Mouse (Mus musculus) embryonic facial prominence, embryonic 10.5 days (tissue): ENCODE measurements around the gene Nin. TPM values are rescaled to one million over a fixed set of nuclear protein-coding genes. Genes with fewer than 3 reads are reported as not detected.

Experiments used
- DNase-seq: peaks from one replicate; pipeline ENCODE4 v3.0.0-alpha.2; 2017; ENCODE audit warnings: low spot score
- H3K27ac ChIP-seq: fragments of 300-500 bp; sonication (generic); replicated peaks from 2 replicates; pipeline ENCODE4 v1.5.1; 2016; ENCODE audit warnings: mild to moderate bottlenecking
- H3K27me3 ChIP-seq: fragments of 300-500 bp; sonication (generic); replicated peaks from 2 replicates; pipeline ENCODE4 v1.6.1; 2016; ENCODE audit warnings: low read depth, mild to moderate bottlenecking; ENCODE audit not compliant: poor library complexity, severe bottlenecking
- H3K36me3 ChIP-seq: fragments of 300-500 bp; sonication (generic); replicated peaks from 2 replicates; pipeline ENCODE4 v1.6.1; 2016; ENCODE audit warnings: mild to moderate bottlenecking, moderate library complexity
- H3K4me1 ChIP-seq: fragments of 300-500 bp; sonication (generic); 2 replicates; pipeline ENCODE4 v1.6.1; 2016
- H3K4me3 ChIP-seq: fragments of 300-500 bp; sonication (generic); 2 replicates; pipeline ENCODE4 v1.5.1; 2016; ENCODE audit warnings: mild to moderate bottlenecking, moderate library complexity
- H3K9me3 ChIP-seq: fragments of 300-500 bp; sonication (generic); 2 replicates; pipeline ENCODE4 v1.6.1; 2016; ENCODE audit warnings: mild to moderate bottlenecking
- WGBS: fragments of 180-500 bp; shearing (Covaris S2); methylation state at CpG from one replicate; pipeline ENCODE4 v1.1.7; 2016; 5-methylcytosine and 5-hydroxymethylcytosine counted together
- polyA plus RNA-seq: library from polyadenylated mRNA; unstranded; fragments of >200 nt; fragmentation: Nextera tagmentation; extraction: Ambion mirVana; gene quantifications from 2 replicates; pipeline ENCODE4 v1.2.1, GENCODE M21; 2016

The Nin gene
- polyA plus RNA-seq, 1 experiment from 2014 or later = 11.7 TPM

GRCm38 (mm10) chr12:70140542-70140941, 27.0 kb upstream of the Nin start:
- Histone ChIP-seq H3K4me3 (no peak overlapping the region), H3K4me1 (peaks cover 10% of the 10 kb centered on the region; the same call in 1 of the 2 replicates), H3K27me3 (no peaks in the 10 kb centered on the region), H3K36me3 (no peaks in the 10 kb centered on the region), H3K9me3 (no peaks in the 10 kb centered on the region), H3K27ac (no peak overlapping the region)
- DNase-seq = no peak
- 97% methylated on average over 5 of the region's 5 CpGs for WGBS

- DNase-seq = no peak
- H3K4me3 ChIP-seq = no peak overlapping the region
- no peaks in the 10 kb centered on the region for H3K9me3 ChIP-seq
- H3K36me3 ChIP-seq = no peaks in the 10 kb centered on the region
- H3K27me3 ChIP-seq = no peaks in the 10 kb centered on the region
- 73% methylated on average over 4 of the region's 4 CpGs for WGBS
- no peak overlapping the region for H3K27ac ChIP-seq
- H3K4me1 ChIP-seq = peaks cover 10% of the 10 kb centered on the region; the same call in 1 of the 2 replicates
Measured at GRCm38 (mm10) chr12:70139871-70140270, 26.4 kb upstream of the Nin start.

- no peak overlapping the region for H3K27ac ChIP-seq
- no peaks in the 10 kb centered on the region for H3K4me1 ChIP-seq
- no peak overlapping the region for H3K4me3 ChIP-seq
- no peaks in the 10 kb centered on the region for H3K27me3 ChIP-seq
- WGBS = 79% methylated on average over 9 of the region's 9 CpGs
- no peak for DNase-seq
- no peaks in the 10 kb centered on the region for H3K9me3 ChIP-seq
- H3K36me3 ChIP-seq = no peaks in the 10 kb centered on the region
Measured at GRCm38 (mm10) chr12:70137626-70138025, 24.1 kb upstream of the Nin start.

GRCm38 (mm10) chr12:70137095-70137494, 23.6 kb upstream of the Nin start:
- 82% methylated on average over 4 of the region's 4 CpGs for WGBS
- no peaks in the 10 kb centered on the region for H3K9me3 ChIP-seq
- H3K4me1 ChIP-seq = no peaks in the 10 kb centered on the region
- no peaks in the 10 kb centered on the region for H3K27me3 ChIP-seq
- H3K36me3 ChIP-seq = no peaks in the 10 kb centered on the region
- no peak overlapping the region for H3K27ac ChIP-seq
- DNase-seq = no peak
- no peak overlapping the region for H3K4me3 ChIP-seq

- DNase-seq = no peak
- Histone ChIP-seq H3K4me3 (no peak overlapping the region), H3K27me3 (no peaks in the 10 kb centered on the region), H3K36me3 (no peaks in the 10 kb centered on the region), H3K9me3 (no peaks in the 10 kb centered on the region), H3K27ac (no peak overlapping the region), H3K4me1 (peaks cover 5% of the 10 kb centered on the region; the same call in 1 of the 2 replicates)
- WGBS = 83% methylated on average over 12 of the region's 12 CpGs
Measured at GRCm38 (mm10) chr12:70136185-70136756, 22.8 kb upstream of the Nin start.

- WGBS = 87% methylated on average over 20 of the region's 20 CpGs
- no peak overlapping the region for H3K4me3 ChIP-seq
- no peaks in the 10 kb centered on the region for H3K9me3 ChIP-seq
- H3K4me1 ChIP-seq = peaks cover 12% of the 10 kb centered on the region; the same call in 1 of the 2 replicates
- H3K27me3 ChIP-seq = no peaks in the 10 kb centered on the region
- no peak for DNase-seq
- H3K27ac ChIP-seq = no peak overlapping the region
- no peaks in the 10 kb centered on the region for H3K36me3 ChIP-seq
Measured at GRCm38 (mm10) chr12:70134627-70135235, 21.2 kb upstream of the Nin start.

- H3K36me3 ChIP-seq = no peaks in the 10 kb centered on the region
- no peaks in the 10 kb centered on the region for H3K9me3 ChIP-seq
- H3K27ac ChIP-seq = no peak overlapping the region
- peak; percentile 39 for DNase-seq
- peak overlapping the region; percentile 22; the same call in 1 of the 2 replicates for H3K4me3 ChIP-seq
- no peaks in the 10 kb centered on the region for H3K27me3 ChIP-seq
- H3K4me1 ChIP-seq = peaks cover 16% of the 10 kb centered on the region; the same call in 1 of the 2 replicates
- 49% methylated on average over 20 of the region's 20 CpGs for WGBS
Measured at GRCm38 (mm10) chr12:70131042-70131675, 17.6 kb upstream of the Nin start.

- Histone ChIP-seq H3K27ac (no peak overlapping the region), H3K27me3 (no peaks in the 10 kb centered on the region), H3K4me3 (no peak overlapping the region), H3K9me3 (no peaks in the 10 kb centered on the region), H3K36me3 (no peaks in the 10 kb centered on the region), H3K4me1 (peaks cover 16% of the 10 kb centered on the region; the same call in 1 of the 2 replicates)
- no peak for DNase-seq
- WGBS = 59% methylated on average over 5 of the region's 5 CpGs
Measured at GRCm38 (mm10) chr12:70129105-70129504, 15.6 kb upstream of the Nin start.

GRCm38 (mm10) chr12:70126626-70127025, 13.1 kb upstream of the Nin start:
- DNase-seq = no peak
- Histone ChIP-seq H3K4me3 (no peak overlapping the region), H3K36me3 (no peaks in the 10 kb centered on the region), H3K4me1 (peaks cover 12% of the 10 kb centered on the region; the same call in 1 of the 2 replicates), H3K27ac (no peak overlapping the region), H3K27me3 (no peaks in the 10 kb centered on the region), H3K9me3 (no peaks in the 10 kb centered on the region)
- WGBS = 91% methylated on average over 4 of the region's 4 CpGs

GRCm38 (mm10) chr12:70119552-70119951, 6.0 kb upstream of the Nin start:
- H3K27me3 ChIP-seq = peaks cover 14% of the 10 kb centered on the region
- H3K27ac ChIP-seq = no peak overlapping the region
- no peak for DNase-seq
- H3K4me1 ChIP-seq = no peaks in the 10 kb centered on the region
- no peaks in the 10 kb centered on the region for H3K36me3 ChIP-seq
- 64% methylated on average over 2 of the region's 2 CpGs for WGBS
- H3K4me3 ChIP-seq = no peak overlapping the region
- H3K9me3 ChIP-seq = no peaks in the 10 kb centered on the region

- Histone ChIP-seq H3K4me3 (no peak overlapping the region), H3K36me3 (no peaks in the 10 kb centered on the region), H3K27me3 (peaks cover 21% of the 10 kb centered on the region), H3K4me1 (no peaks in the 10 kb centered on the region), H3K27ac (no peak overlapping the region), H3K9me3 (no peaks in the 10 kb centered on the region)
- WGBS = 87% methylated on average over 10 of the region's 10 CpGs
- no peak for DNase-seq
Measured at GRCm38 (mm10) chr12:70118721-70119345, 5.3 kb upstream of the Nin start.

- H3K4me1 ChIP-seq = peaks cover 7% of the 10 kb centered on the region
- DNase-seq = no peak
- H3K27ac ChIP-seq = no peak overlapping the region
- WGBS = 90% methylated on average over 10 of the region's 10 CpGs
- H3K27me3 ChIP-seq = peaks cover 38% of the 10 kb centered on the region
- H3K4me3 ChIP-seq = no peak overlapping the region
- no peaks in the 10 kb centered on the region for H3K36me3 ChIP-seq
- H3K9me3 ChIP-seq = no peaks in the 10 kb centered on the region
Measured at GRCm38 (mm10) chr12:70117146-70117545, 3.6 kb upstream of the Nin start.

- Histone ChIP-seq H3K9me3 (no peaks in the 10 kb centered on the region), H3K27me3 (peaks cover 60% of the 10 kb centered on the region), H3K27ac (peak overlapping the region; percentile 95), H3K36me3 (no peaks in the 10 kb centered on the region), H3K4me1 (peaks cover 42% of the 10 kb centered on the region), H3K4me3 (peak overlapping the region; percentile 90)
- WGBS = 3% methylated on average over 16 of the region's 16 CpGs
- no peak for DNase-seq
Measured at GRCm38 (mm10) chr12:70112090-70112383, 1.5 kb downstream of the Nin start.
